Mouse (Mus musculus) WW6 (cell line): ENCODE measurements around the gene Cyp20a1.
A peak's percentile ranks its signal among the peaks of the same experiment; 100 is the strongest.

Experiments
- DNase-seq: peaks from one replicate; pipeline ENCODE4 v3.0.0-alpha.2; 2013; ENCODE audit warnings: low read depth, low spot score

The Cyp20a1 gene

GRCm38 (mm10) chr1:60342808-60343629 is at the start of gene Cyp20a1:
Gene Cyp20a1, plus strand, starts transcription at chr1:60343323.
- DNase-seq = peak; percentile 81

- no peak for DNase-seq
These were observed 49.2 kb upstream of the Cyp20a1 start for GRCm38 (mm10) chr1:60293921-60294320.

- DNase-seq = no peak
These were observed 720 bp downstream of the Cyp20a1 start for GRCm38 (mm10) chr1:60343630-60344455.

GRCm38 (mm10) chr1:60344670-60345069 is 1.5 kb downstream of the Cyp20a1 start:
- no peak for DNase-seq

GRCm38 (mm10) chr1:60345712-60346111 is 2.6 kb downstream of the Cyp20a1 start:
- no peak for DNase-seq

GRCm38 (mm10) chr1:60352786-60353185 is 9.7 kb downstream of the Cyp20a1 start:
- DNase-seq = no peak

- no peak for DNase-seq
These were observed 18.5 kb downstream of the Cyp20a1 start for GRCm38 (mm10) chr1:60361626-60362025.

- no peak for DNase-seq
These were observed 33.4 kb downstream of the Cyp20a1 start for GRCm38 (mm10) chr1:60376556-60376955.

GRCm38 (mm10) chr1:60381910-60382309 is 38.8 kb downstream of the Cyp20a1 start:
- no peak for DNase-seq

GRCm38 (mm10) chr1:60404848-60405247 is 61.7 kb downstream of the Cyp20a1 start:
- DNase-seq = no peak

GRCm38 (mm10) chr1:60408501-60409167 is 65.5 kb downstream of the Cyp20a1 start:
- no peak for DNase-seq

- peak; percentile 82 for DNase-seq
These were observed 66.2 kb downstream of the Cyp20a1 start, which contains the start of gene Abi2 for GRCm38 (mm10) chr1:60409168-60409828. Gene Abi2, plus strand, starts transcription at chr1:60409619.

- no peak for DNase-seq
These were observed 67.0 kb downstream of the Cyp20a1 start for GRCm38 (mm10) chr1:60409928-60410817.

GRCm38 (mm10) chr1:60416724-60417123 is 73.6 kb downstream of the Cyp20a1 start:
- DNase-seq = no peak

- DNase-seq = no peak
These were observed 80.8 kb downstream of the Cyp20a1 start for GRCm38 (mm10) chr1:60423882-60424281.

- DNase-seq = no peak
These were observed 85.2 kb downstream of the Cyp20a1 start for GRCm38 (mm10) chr1:60428341-60428740.

- DNase-seq = no peak
These were observed 85.8 kb downstream of the Cyp20a1 start for GRCm38 (mm10) chr1:60428932-60429331.

GRCm38 (mm10) chr1:60431531-60431930 is 88.4 kb downstream of the Cyp20a1 start:
- DNase-seq = no peak

- DNase-seq = peak; percentile 66
These were observed 89.4 kb downstream of the Cyp20a1 start for GRCm38 (mm10) chr1:60432497-60432896.
